Mouse (Mus musculus) cerebellum, adult 2 months (tissue): ENCODE data around the gene Ppp4c.

ENCODE experiments used
- CTCF ChIP-seq: fragments of 200-500 bp; IDR thresholded peaks from 2 replicates; pipeline ENCODE4 v1.5.1; 2011; ENCODE audit warnings: low read depth, mild to moderate bottlenecking, control low read depth, low read length, moderate library complexity, borderline replicate concordance; ENCODE audit not compliant: insufficient read depth
- POLR2A ChIP-seq: fragments of 200-500 bp; IDR thresholded peaks from 2 replicates; pipeline ENCODE4 v1.6.1; 2011; ENCODE audit warnings: low read length, control low read depth, borderline replicate concordance; ENCODE audit not compliant: insufficient read depth

GRCm38 (mm10) chr7:126780971-126781635, 11.2 kb downstream of the Ppp4c start, which contains the start of gene Tbx6:
- TF ChIP-seq POLR2A (no peak), CTCF (no peak)
